Mouse (Mus musculus): ENCODE measurements around the gene Tff2. TPM values are rescaled to one million over a fixed set of nuclear protein-coding genes. Genes with fewer than 3 reads are reported as not detected.
A peak's percentile ranks its signal among the peaks of the same experiment; 100 is the strongest.

Tff2 gene
- polyA plus RNA-seq, 1 experiment from 2014 or later, result not detected

DNA sequence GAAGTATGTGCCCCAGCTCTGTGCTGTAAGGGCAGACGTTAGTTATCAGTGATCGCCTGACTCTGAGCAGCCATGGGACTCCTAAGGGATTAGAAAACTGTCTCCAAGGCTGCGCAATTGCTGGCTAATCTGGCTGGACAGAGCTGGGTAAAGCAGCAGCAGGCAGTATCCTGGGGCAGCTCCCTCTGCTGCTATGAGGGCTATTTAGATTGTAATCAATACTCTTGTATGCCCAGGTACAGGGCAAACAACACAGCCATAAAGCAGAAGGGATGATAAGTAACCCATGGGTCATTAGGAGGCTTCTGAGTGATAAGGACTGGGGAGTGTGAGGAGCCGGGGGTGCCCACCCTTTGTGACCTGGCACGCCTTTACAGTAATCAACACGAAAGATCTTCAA is 9.2 kb downstream of the Tff2 start:
- DNase-seq (ENCODE audit: low spot score) (no peak), ATAC-seq (replicated peaks; ENCODE audit: insufficient number of reproducible peaks, low FRiP score, low TSS enrichment, low read depth) (no peak)
- 66% methylated on average over 6 of the region's 6 CpGs for WGBS
- no peaks in the 10 kb centered on the region for H3K4me1 ChIP-seq (ENCODE audit: control insufficient read depth, insufficient read depth, low read length)
- H3K27me3 ChIP-seq (ENCODE audit: control insufficient read depth, insufficient read depth, low read length), result no peaks in the 10 kb centered on the region
- H3K4me3 ChIP-seq (ENCODE audit: low read depth, low read length), result no peak overlapping the region
- H3K36me3 ChIP-seq (replicated peaks; ENCODE audit: control insufficient read depth, insufficient read depth, low read depth, low read length), result no peaks in the 10 kb centered on the region
- no peak overlapping the region for H3K4me2 ChIP-seq (ENCODE audit: low read depth, low read length)
- no peak overlapping the region for H3K9ac ChIP-seq (replicated peaks; ENCODE audit: low read length)
- H3K27ac ChIP-seq (replicated peaks; ENCODE audit: low read depth, low read length), result no peak overlapping the region
- H3K9me3 ChIP-seq (replicated peaks; ENCODE audit: control insufficient read depth, low read length), result no peaks in the 10 kb centered on the region

DNA sequence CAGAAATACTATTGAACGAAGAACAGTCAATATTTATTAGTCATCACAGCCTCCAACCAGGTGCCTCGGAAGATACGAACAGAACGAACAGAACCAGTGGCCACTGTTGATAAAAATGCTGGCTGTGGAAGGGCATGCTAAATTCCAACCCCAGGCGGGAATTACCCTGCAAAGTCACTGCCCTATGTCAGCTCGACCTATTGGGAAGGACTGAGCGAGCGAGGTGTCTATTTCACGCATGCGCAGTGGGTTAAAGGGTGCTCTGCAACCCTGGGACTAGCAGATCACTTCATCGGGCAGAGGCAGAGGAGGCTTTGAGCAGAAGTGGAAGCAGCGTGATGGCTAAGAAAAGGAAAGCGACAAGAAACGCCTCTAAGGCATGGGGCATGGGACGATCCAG is 10.3 kb downstream of the Tff2 start:
- no peaks in the 10 kb centered on the region for H3K9me3 ChIP-seq (replicated peaks; ENCODE audit: control insufficient read depth, low read length)
- no peak overlapping the region for H3K27ac ChIP-seq (replicated peaks; ENCODE audit: low read depth, low read length)
- ATAC-seq (replicated peaks; ENCODE audit: insufficient number of reproducible peaks, low FRiP score, low TSS enrichment, low read depth) (no peak), DNase-seq (ENCODE audit: low spot score) (no peak)
- H3K4me1 ChIP-seq (ENCODE audit: control insufficient read depth, insufficient read depth, low read length), result no peaks in the 10 kb centered on the region
- H3K4me3 ChIP-seq (ENCODE audit: low read depth, low read length), result no peak overlapping the region
- H3K36me3 ChIP-seq (replicated peaks; ENCODE audit: control insufficient read depth, insufficient read depth, low read depth, low read length), result no peaks in the 10 kb centered on the region
- WGBS, result 79% methylated on average over 15 of the region's 15 CpGs
- H3K27me3 ChIP-seq (ENCODE audit: control insufficient read depth, insufficient read depth, low read length), result no peaks in the 10 kb centered on the region
- H3K9ac ChIP-seq (replicated peaks; ENCODE audit: low read length), result no peak overlapping the region
- H3K4me2 ChIP-seq (ENCODE audit: low read depth, low read length), result no peak overlapping the region

DNA sequence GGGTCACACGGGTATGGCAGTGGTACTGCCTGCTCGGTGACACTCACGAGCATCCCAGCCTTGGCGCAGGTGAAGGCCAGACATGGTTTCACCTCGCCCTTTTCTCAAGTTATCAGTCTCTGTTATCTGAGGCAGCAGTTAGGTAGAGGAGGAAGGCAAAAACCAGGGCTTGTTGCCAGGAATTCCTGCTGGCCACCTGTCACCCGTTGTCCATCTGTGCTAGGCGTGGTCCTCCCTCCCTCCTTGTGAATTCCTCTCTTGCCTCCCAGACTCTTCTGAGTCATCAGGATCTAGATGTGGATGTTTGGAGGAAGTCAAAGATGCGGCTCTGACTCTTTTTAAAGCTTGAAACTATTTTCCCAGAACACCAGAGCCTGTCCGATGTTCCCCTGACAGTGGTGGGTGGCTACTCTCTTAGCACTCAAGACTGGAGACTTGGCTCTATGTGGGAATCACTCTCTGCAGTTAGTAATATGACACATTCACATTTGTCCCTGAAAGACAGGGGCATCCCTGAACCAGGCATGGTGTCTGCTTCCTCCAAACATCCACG is 12.7 kb downstream of the Tff2 start:
- WGBS, result 85% methylated on average over 10 of the region's 10 CpGs
- Histone ChIP-seq H3K36me3 (replicated peaks; ENCODE audit: control insufficient read depth, insufficient read depth, low read depth, low read length) (no peaks in the 10 kb centered on the region), H3K27me3 (ENCODE audit: control insufficient read depth, insufficient read depth, low read length) (no peaks in the 10 kb centered on the region), H3K27ac (replicated peaks; ENCODE audit: low read depth, low read length) (no peak overlapping the region), H3K4me1 (ENCODE audit: control insufficient read depth, insufficient read depth, low read length) (no peaks in the 10 kb centered on the region), H3K9ac (replicated peaks; ENCODE audit: low read length) (no peak overlapping the region), H3K9me3 (replicated peaks; ENCODE audit: control insufficient read depth, low read length) (no peaks in the 10 kb centered on the region), H3K4me3 (ENCODE audit: low read depth, low read length) (no peak overlapping the region), H3K4me2 (ENCODE audit: low read depth, low read length) (no peak overlapping the region)
- DNase-seq (ENCODE audit: low spot score), result no peak
- ATAC-seq (replicated peaks; ENCODE audit: insufficient number of reproducible peaks, low FRiP score, low TSS enrichment, low read depth), result no peak

DNA sequence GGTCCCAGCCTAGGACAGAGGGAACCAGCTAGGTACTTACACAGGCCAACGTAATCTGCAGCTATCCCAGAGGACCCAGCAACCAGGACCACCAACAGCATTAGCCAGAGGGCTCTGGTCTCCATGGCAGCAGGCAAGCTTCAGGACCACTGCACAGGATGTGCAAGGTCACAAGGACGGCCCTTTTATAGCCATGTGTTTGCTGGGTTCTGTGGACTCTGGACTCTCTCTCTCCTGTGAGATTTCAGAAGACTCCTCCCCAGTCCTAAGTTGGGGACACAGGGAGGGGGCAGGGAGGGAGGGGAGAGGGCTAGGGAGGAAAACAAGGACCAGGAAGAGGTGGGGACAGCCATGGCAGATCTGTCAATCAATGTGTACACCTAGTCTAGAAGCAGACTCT is 14.6 kb downstream of the Tff2 start, which contains the start of gene Tff3:
TSS of gene Tff3 (minus strand) at position 195 of the 400 bp plus-strand sequence.
- H3K27ac ChIP-seq (replicated peaks; ENCODE audit: low read depth, low read length), result no peak within 1 kb of the TSS
- WGBS, result 4% methylated on average over 2 of the region's 2 CpGs

DNA sequence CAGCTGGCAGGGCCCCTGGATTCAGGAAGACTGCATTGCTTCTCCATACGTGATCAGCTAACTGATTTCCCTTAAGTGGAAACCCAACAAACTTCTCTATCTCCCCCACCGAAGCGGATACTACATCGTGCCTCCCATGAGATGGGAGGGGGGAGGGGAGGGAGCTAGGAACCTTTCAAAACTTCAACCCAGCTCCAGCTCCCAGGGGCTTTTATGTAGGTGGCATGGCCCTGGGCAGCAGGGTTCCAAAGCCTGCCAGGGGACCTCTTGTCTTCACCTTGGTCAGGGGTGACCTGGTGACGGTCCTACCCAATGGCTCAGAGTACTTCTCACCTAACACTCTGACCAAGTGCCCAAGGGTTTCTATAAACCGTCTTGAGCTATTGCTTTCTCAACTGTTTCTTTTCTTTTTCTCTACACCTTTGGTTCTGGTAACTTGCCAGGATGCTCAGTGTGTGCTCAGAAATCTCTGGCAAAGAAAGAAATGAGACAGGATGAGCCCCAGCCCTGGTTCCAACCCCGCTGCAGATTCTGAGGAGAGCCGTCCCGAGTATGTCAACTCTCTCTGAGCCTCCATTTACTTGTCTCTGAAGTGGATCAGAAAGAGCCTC is 15.3 kb downstream of the Tff2 start:
- 85% methylated on average over 9 of the region's 9 CpGs for WGBS
- Histone ChIP-seq H3K9ac (replicated peaks; ENCODE audit: low read length) (no peak overlapping the region), H3K9me3 (replicated peaks; ENCODE audit: control insufficient read depth, low read length) (no peaks in the 10 kb centered on the region), H3K4me3 (ENCODE audit: low read depth, low read length) (no peak overlapping the region), H3K4me2 (ENCODE audit: low read depth, low read length) (no peak overlapping the region), H3K4me1 (ENCODE audit: control insufficient read depth, insufficient read depth, low read length) (no peaks in the 10 kb centered on the region), H3K36me3 (replicated peaks; ENCODE audit: control insufficient read depth, insufficient read depth, low read depth, low read length) (no peaks in the 10 kb centered on the region), H3K27ac (replicated peaks; ENCODE audit: low read depth, low read length) (no peak overlapping the region), H3K27me3 (ENCODE audit: control insufficient read depth, insufficient read depth, low read length) (no peaks in the 10 kb centered on the region)
- ATAC-seq (replicated peaks; ENCODE audit: insufficient number of reproducible peaks, low FRiP score, low TSS enrichment, low read depth), result no peak
- DNase-seq (ENCODE audit: low spot score), result no peak

More for the DNA sequence above, 14.6 kb downstream of the Tff2 start, which contains the start of gene Tff3:
- no peaks in the 10 kb centered on the region for H3K36me3 ChIP-seq (replicated peaks; ENCODE audit: control insufficient read depth, insufficient read depth, low read depth, low read length)
- no peak within 1 kb of the TSS for H3K4me3 ChIP-seq (ENCODE audit: low read depth, low read length)
- H3K4me1 ChIP-seq (ENCODE audit: control insufficient read depth, insufficient read depth, low read length), result no peaks in the 10 kb centered on the region
- DNase-seq (ENCODE audit: low spot score), result no peak
- H3K9me3 ChIP-seq (replicated peaks; ENCODE audit: control insufficient read depth, low read length), result no peaks in the 10 kb centered on the region
- ATAC-seq (replicated peaks; ENCODE audit: insufficient number of reproducible peaks, low FRiP score, low TSS enrichment, low read depth), result no peak
- H3K4me2 ChIP-seq (ENCODE audit: low read depth, low read length), result no peak within 1 kb of the TSS
- H3K9ac ChIP-seq (replicated peaks; ENCODE audit: low read length), result no peak within 1 kb of the TSS
- no peaks in the 10 kb centered on the region for H3K27me3 ChIP-seq (ENCODE audit: control insufficient read depth, insufficient read depth, low read length)

DNA sequence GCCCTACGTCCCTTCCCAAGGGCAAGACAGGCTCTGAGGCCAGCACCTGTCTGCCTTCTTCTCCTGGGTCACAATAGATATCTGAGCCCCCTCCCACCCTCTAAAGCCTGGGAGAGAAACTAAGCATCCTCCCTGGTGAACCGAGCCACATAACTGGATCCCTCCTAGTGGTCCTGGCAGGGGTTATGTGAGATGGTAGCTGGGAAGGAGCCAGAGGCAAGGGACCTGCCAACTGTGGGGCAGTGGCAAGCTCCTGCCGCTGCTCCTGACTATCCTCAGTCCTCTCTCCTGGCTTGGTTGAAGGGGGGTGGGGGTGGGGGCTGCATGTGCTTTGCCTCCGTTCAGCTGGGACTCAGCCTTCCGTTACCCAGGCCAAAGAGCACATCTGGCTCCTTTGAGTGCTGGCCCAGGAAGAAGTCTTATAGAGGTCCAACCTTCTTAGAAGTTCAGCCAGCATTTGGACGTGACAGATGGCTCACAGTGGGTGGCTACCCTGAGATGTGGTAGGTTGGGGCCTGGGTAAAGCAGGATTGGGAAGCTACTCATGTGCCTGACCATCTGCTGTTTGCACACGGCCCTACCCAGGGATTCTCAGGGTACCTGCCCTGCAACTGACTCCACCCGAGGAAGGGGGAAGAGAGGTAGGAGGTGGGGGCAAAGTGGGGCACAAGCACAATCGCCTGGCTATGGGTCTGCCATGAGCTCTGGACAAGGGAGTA is 18.4 kb downstream of the Tff2 start:
- WGBS, result 47% methylated on average over 9 of the region's 9 CpGs

DNA sequence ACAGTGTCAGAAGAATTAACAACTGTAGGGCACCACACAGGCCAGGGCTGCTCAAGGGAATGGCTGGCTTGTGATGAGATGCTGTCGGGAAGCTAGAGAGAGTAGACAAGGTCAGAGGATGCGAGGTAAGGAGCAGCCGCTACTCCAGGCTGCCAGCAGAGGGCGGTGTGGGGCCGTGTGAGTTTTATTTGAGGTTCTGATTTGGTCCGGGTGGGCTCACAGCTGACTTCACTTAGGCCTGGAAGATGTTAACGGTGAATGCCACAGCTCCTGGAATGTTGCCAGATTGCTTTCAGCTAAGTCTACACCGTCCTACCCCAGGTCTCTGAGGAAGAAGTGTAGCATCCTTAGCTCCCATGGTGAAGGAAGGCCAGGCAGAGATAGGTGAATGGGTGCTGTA is 22.1 kb downstream of the Tff2 start:
- no peak overlapping the region for H3K4me2 ChIP-seq (ENCODE audit: low read depth, low read length)
- whole genome bisulfite sequencing, result 7% methylated on average over 8 of the region's 8 CpGs
- no peak overlapping the region for H3K27ac ChIP-seq (replicated peaks; ENCODE audit: low read depth, low read length)
- no peaks in the 10 kb centered on the region for H3K9me3 ChIP-seq (replicated peaks; ENCODE audit: control insufficient read depth, low read length)
- ATAC-seq (replicated peaks; ENCODE audit: insufficient number of reproducible peaks, low FRiP score, low TSS enrichment, low read depth), result no peak; the same call in 1 of the 2 replicates
- H3K9ac ChIP-seq (replicated peaks; ENCODE audit: low read length), result no peak overlapping the region
- H3K27me3 ChIP-seq (ENCODE audit: control insufficient read depth, insufficient read depth, low read length), result no peaks in the 10 kb centered on the region
- peak; percentile 89 for DNase-seq (ENCODE audit: low spot score)
- no peak overlapping the region for H3K4me3 ChIP-seq (ENCODE audit: low read depth, low read length)
- no peaks in the 10 kb centered on the region for H3K36me3 ChIP-seq (replicated peaks; ENCODE audit: control insufficient read depth, insufficient read depth, low read depth, low read length)
- no peaks in the 10 kb centered on the region for H3K4me1 ChIP-seq (ENCODE audit: control insufficient read depth, insufficient read depth, low read length)

More for the DNA sequence above, 18.4 kb downstream of the Tff2 start:
- Histone ChIP-seq H3K27ac (replicated peaks; ENCODE audit: low read depth, low read length) (no peak overlapping the region), H3K4me2 (ENCODE audit: low read depth, low read length) (no peak overlapping the region), H3K9me3 (replicated peaks; ENCODE audit: control insufficient read depth, low read length) (no peaks in the 10 kb centered on the region), H3K27me3 (ENCODE audit: control insufficient read depth, insufficient read depth, low read length) (no peaks in the 10 kb centered on the region), H3K36me3 (replicated peaks; ENCODE audit: control insufficient read depth, insufficient read depth, low read depth, low read length) (no peaks in the 10 kb centered on the region), H3K4me3 (ENCODE audit: low read depth, low read length) (no peak overlapping the region), H3K9ac (replicated peaks; ENCODE audit: low read length) (no peak overlapping the region), H3K4me1 (ENCODE audit: control insufficient read depth, insufficient read depth, low read length) (no peaks in the 10 kb centered on the region)
- DNase-seq (ENCODE audit: low spot score) (no peak), ATAC-seq (replicated peaks; ENCODE audit: insufficient number of reproducible peaks, low FRiP score, low TSS enrichment, low read depth) (0 out of 2 replicates have a peak, but pooled peaks have one; percentile 14)

DNA sequence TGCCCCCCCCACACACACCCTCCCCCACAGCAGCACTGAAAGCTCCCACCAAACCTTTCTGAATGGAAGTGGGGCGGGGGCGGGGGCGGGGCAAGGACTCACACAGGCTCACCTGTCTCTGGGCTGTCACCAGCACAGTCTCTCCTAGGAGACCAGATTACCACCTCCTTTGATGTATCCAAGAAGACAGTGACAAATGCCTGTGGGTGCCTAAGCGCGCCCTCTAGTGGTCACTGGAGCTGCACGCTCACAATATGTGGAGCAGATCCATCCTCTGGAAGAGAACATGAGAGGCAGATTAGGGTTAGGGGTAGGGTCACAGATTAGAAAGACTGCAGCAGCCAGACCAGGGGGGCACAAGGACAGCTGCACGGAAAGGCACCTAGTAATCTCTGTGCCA is 24.7 kb downstream of the Tff2 start:
- H3K36me3 ChIP-seq (replicated peaks; ENCODE audit: control insufficient read depth, insufficient read depth, low read depth, low read length), result no peaks in the 10 kb centered on the region
- H3K27me3 ChIP-seq (ENCODE audit: control insufficient read depth, insufficient read depth, low read length), result no peaks in the 10 kb centered on the region
- whole genome bisulfite sequencing, result 7% methylated on average over 7 of the region's 7 CpGs
- no peaks in the 10 kb centered on the region for H3K4me1 ChIP-seq (ENCODE audit: control insufficient read depth, insufficient read depth, low read length)
- no peak for ATAC-seq (replicated peaks; ENCODE audit: insufficient number of reproducible peaks, low FRiP score, low TSS enrichment, low read depth)
- H3K9me3 ChIP-seq (replicated peaks; ENCODE audit: control insufficient read depth, low read length), result no peaks in the 10 kb centered on the region
- H3K27ac ChIP-seq (replicated peaks; ENCODE audit: low read depth, low read length), result no peak overlapping the region
- H3K9ac ChIP-seq (replicated peaks; ENCODE audit: low read length), result no peak overlapping the region
- H3K4me2 ChIP-seq (ENCODE audit: low read depth, low read length), result no peak overlapping the region
- no peak overlapping the region for H3K4me3 ChIP-seq (ENCODE audit: low read depth, low read length)
- DNase-seq (ENCODE audit: low spot score), result peak; percentile 87

Data from embryonic facial prominence, embryonic 11.5 days (tissue).